Mouse (Mus musculus) gastrocnemius, postnatal 36 days (tissue): ENCODE data around the gene Ctc1. TPM values are rescaled to one million over a fixed set of nuclear protein-coding genes. Genes with fewer than 3 reads are reported as not detected.

ENCODE experiments used
- DNase-seq, 2 experiments: peaks; one replicate each; pipeline ENCODE4 v3.0.0; 2022
- intact Hi-C: fragments of 180-260 bp; cut with DNase I; formaldehyde crosslinking; loops from one replicate; pipeline ENCODE4 v1.15.1; 2025
- microRNA-seq, 2 experiments: library from miRNA; unstranded; fragments of <30 nt; microRNA quantifications; one replicate each; pipeline ENCODE4 v1.2.0; 2021
- total RNA-seq, 2 experiments: library from RNA; stranded (reverse); gene quantifications; 2 replicates each; pipeline ENCODE4 v1.2.3; 2021

Ctc1 gene
- total RNA-seq, 2 experiments from 2014 or later: 9.6 to 10.9 TPM

DNA sequence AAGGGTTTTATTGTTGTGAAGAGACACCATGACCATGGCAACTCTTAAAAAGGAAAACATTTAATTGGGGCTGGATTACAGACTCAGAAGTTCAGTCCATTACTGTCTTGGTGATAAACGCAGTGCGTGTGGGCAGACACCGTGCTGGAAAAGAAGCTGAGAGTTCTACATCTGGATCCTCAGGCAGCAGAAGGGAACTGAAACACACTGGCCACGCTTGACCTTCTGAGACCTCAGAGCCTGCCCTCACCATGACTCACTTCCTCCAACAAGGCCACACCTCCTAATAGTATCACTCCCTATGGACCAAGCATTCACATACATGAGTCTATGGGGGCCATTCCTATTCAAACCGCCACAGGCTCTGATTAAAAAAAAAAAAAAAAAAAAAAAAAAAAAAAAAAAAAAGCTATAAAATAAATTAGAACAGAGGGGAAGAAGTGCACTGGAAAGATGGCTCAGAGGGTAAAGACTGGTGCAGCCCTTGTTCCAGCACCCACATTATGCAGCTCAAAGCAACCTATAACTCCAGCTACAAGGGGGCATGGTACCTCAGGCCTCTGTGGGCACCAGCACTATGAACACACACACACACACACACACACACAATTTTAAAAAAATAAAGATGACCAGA, 63.2 kb downstream of the Ctc1 start:
- intact Hi-C loops: no loop called here

GRCm38 (mm10) chr11:69080102-69080854, 64.6 kb downstream of the Ctc1 start:
- intact Hi-C loops: no loop called here
- DNase-seq: no peak

More for the DNA sequence above, 63.2 kb downstream of the Ctc1 start:
- no peak for DNase-seq

DNA sequence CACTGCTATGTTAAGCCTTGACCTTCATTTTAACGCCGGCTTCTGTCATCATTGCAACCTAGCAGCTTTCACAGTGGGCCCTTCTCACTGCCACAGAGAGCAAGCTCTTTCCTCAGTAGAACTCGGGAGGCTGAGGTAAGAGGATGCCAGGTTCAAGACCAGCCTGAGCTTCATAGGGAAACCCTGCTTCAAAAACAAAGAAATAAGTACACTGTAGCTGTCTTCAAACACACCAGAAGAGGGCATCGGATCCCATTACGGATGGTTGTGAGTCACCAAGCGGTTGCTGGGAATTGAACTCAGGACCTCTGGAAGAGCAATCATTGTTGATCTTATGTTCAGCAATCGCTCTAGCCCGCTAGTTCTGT, 65.1 kb downstream of the Ctc1 start:
- intact Hi-C loops: no loop called here

DNA sequence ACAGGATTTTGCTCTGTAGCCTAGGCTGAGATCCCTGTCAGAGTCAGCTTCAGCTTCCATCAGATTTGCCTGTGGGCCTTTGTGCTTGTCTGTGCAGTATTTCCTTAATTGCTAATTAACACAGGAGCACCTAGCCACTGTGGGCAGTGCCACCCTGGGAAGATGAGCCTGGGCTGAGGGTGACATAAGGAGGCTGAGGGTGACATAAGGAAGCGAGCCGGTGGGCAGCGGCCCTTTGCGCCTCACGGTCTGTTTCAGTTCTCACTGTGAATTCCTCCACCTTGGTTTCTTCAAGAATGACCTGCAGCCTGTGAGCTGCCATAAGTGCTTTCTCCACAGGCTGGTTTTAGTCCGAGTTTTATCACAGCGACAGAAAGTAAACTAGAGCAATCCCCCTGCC, 65.9 kb downstream of the Ctc1 start:
- intact Hi-C loops: no loop called here
- DNase-seq: no peak

More for the DNA sequence above, 65.1 kb downstream of the Ctc1 start:
- no peak for DNase-seq

DNA sequence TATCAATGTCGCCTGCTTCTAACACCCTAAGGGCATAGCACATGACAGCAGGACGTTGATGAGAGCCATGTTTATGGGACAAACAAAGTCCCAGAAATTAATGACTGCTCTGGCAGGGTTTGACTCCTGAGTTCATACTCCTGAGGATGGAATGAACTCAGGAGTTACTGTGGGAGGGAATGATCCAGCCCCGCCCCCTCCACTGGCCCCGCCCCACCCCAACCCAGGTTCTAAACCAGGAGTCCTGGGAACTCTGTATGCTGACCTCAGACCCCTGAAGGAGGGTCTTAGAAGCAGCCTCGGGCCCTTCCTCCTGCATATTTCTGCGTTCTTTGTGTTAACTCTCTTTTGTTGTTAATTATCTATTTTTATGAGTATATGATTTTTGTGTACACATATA, 69.9 kb downstream of the Ctc1 start:
- no peak for DNase-seq
- intact Hi-C loops: no loop called here

Small RNAs within 50 kb of the gene (microRNA-seq; reads per million reads assigned to microRNA genes)
- gene Mir3062: 0 to 0.36 reads per million in 2 experiments

Other genes with a start within 250 kb of the Ctc1 start
- 10 to 100 TPM; 70.0 to 81.9 TPM for gene Ndel1, start 144.1 kb upstream of the Ctc1 start, total RNA-seq
- gene Rnf222, start 127.4 kb upstream of the Ctc1 start, total RNA-seq: not detected
- 100 to 1,000 TPM; 536 to 627 TPM for gene Rpl26, start 114.3 kb upstream of the Ctc1 start, total RNA-seq
- gene Odf4, start 88.8 kb upstream of the Ctc1 start, total RNA-seq: not detected
- 1 to 10 TPM; 6.9 to 7.8 TPM for gene Arhgef15, start 58.4 kb upstream of the Ctc1 start, total RNA-seq
- 1 to 10 TPM; 3.4 to 3.5 TPM for gene Slc25a35, start 47.8 kb upstream of the Ctc1 start, total RNA-seq
- 10 to 100 TPM; 58.7 to 65.4 TPM for gene Rangrf, start 40.7 kb upstream of the Ctc1 start, total RNA-seq
- gene Pfas, start 7.5 kb upstream of the Ctc1 start, total RNA-seq: 1 to 10 TPM; 5.1 to 6.6 TPM
- 1 to 10 TPM in 1 of 2 experiments, under 1 TPM in 1; 0.51 to 1.1 TPM for gene Aurkb, start 29.7 kb downstream of the Ctc1 start, total RNA-seq
- gene Borcs6, start 43.8 kb downstream of the Ctc1 start, total RNA-seq: 10 to 100 TPM; 17.4 to 18.8 TPM
- 1 to 10 TPM; 3.4 TPM for gene Tmem107, start 54.9 kb downstream of the Ctc1 start, total RNA-seq
- gene Vamp2, start 72.6 kb downstream of the Ctc1 start, total RNA-seq: 10 to 100 TPM; 26.7 to 38.1 TPM
- 10 to 100 TPM; 60.9 to 89.0 TPM for gene Per1, start 79.3 kb downstream of the Ctc1 start, total RNA-seq
- gene Hes7, start 104.5 kb downstream of the Ctc1 start, total RNA-seq: not detected
- gene 9130213A22Rik, start 106.7 kb downstream of the Ctc1 start, total RNA-seq: not detected
- not detected for gene Aloxe3, start 110.0 kb downstream of the Ctc1 start, total RNA-seq
- not detected for gene Alox12b, start 141.1 kb downstream of the Ctc1 start, total RNA-seq
- gene Alox8, start 181.9 kb downstream of the Ctc1 start, total RNA-seq: not detected
- gene Gucy2e, start 221.1 kb downstream of the Ctc1 start, total RNA-seq: not detected